Mouse (Mus musculus): ENCODE results near the gene Akap1.

- TF ChIP-seq CTCF (IDR thresholded peaks at IDR 0.05; ENCODE audit: low read depth) (no peak), EP300 (IDR thresholded peaks at IDR 0.05; ENCODE audit: low read depth) (no peak)
Measured at GRCm38 (mm10) chr11:88863904-88864457, 405 bp downstream of the Akap1 start.

Measured in heart, postnatal 0 days (tissue).